Mouse (Mus musculus) midbrain, embryonic 15.5 days (tissue): ENCODE data around the gene Dhx34. TPM values are rescaled to one million over a fixed set of nuclear protein-coding genes. Genes with fewer than 3 reads are reported as not detected.

Source experiments
- ATAC-seq: fragments of 200-750 bp; cut with Nextera tagmentation; replicated peaks from 2 replicates; pipeline ENCODE4 v1.8.0; 2017; ENCODE audit warnings: moderate TSS enrichment
- H3K27ac ChIP-seq: fragments of 300-500 bp; sonication (generic); 2 replicates; pipeline ENCODE4 v1.5.1; 2015; ENCODE audit warnings: mild to moderate bottlenecking, inconsistent platforms
- H3K27me3 ChIP-seq: fragments of 300-500 bp; sonication (generic); replicated peaks from 2 replicates; pipeline ENCODE4 v1.6.1; 2015; ENCODE audit warnings: inconsistent platforms
- H3K36me3 ChIP-seq: fragments of 300-500 bp; sonication (generic); replicated peaks from 2 replicates; pipeline ENCODE4 v1.6.1; 2015; ENCODE audit warnings: inconsistent platforms
- H3K4me1 ChIP-seq: fragments of 300-500 bp; sonication (generic); 2 replicates; pipeline ENCODE4 v1.6.1; 2015; ENCODE audit warnings: inconsistent platforms
- H3K4me2 ChIP-seq: fragments of 300-500 bp; sonication (generic); 2 replicates; pipeline ENCODE4 v1.6.1; 2015; ENCODE audit warnings: inconsistent platforms, mild to moderate bottlenecking, moderate library complexity
- H3K4me3 ChIP-seq: fragments of 300-500 bp; sonication (generic); 2 replicates; pipeline ENCODE4 v1.5.1; 2015; ENCODE audit warnings: mild to moderate bottlenecking, inconsistent platforms
- H3K9ac ChIP-seq: fragments of 300-500 bp; sonication (generic); 2 replicates; pipeline ENCODE4 v1.6.1; 2015; ENCODE audit warnings: mild to moderate bottlenecking, inconsistent platforms
- H3K9me3 ChIP-seq: fragments of 300-500 bp; sonication (generic); 2 replicates; pipeline ENCODE4 v1.6.1; 2016; ENCODE audit warnings: inconsistent platforms
- WGBS: fragments of 180-500 bp; shearing (Covaris S2); methylation state at CpG from one replicate; pipeline ENCODE4 v1.1.7; 2015; ENCODE audit warnings: mixed read lengths; 5-methylcytosine and 5-hydroxymethylcytosine counted together
- polyA plus RNA-seq: library from polyadenylated mRNA; unstranded; fragments of >200 nt; fragmentation: Nextera tagmentation; extraction: Ambion mirVana; gene quantifications from 2 replicates; pipeline ENCODE4 v1.2.1, GENCODE M21; 2015

Gene Dhx34
- polyA plus RNA-seq, 1 experiment from 2014 or later: 15.5 TPM

- H3K4me1 ChIP-seq: no peaks in the 10 kb centered on the region
- H3K4me3 ChIP-seq: no peak overlapping the region
- no peaks in the 10 kb centered on the region for H3K27me3 ChIP-seq
- no peak overlapping the region for H3K9ac ChIP-seq
- no peak for ATAC-seq
- WGBS: 50% methylated on average over 2 of the region's 4 CpGs
- no peaks in the 10 kb centered on the region for H3K9me3 ChIP-seq
- H3K27ac ChIP-seq: no peak overlapping the region
- H3K4me2 ChIP-seq: no peak overlapping the region
- H3K36me3 ChIP-seq: no peaks in the 10 kb centered on the region
Observed at GRCm38 (mm10) chr7:16245958-16246357, 24.1 kb upstream of the Dhx34 start.

DNA sequence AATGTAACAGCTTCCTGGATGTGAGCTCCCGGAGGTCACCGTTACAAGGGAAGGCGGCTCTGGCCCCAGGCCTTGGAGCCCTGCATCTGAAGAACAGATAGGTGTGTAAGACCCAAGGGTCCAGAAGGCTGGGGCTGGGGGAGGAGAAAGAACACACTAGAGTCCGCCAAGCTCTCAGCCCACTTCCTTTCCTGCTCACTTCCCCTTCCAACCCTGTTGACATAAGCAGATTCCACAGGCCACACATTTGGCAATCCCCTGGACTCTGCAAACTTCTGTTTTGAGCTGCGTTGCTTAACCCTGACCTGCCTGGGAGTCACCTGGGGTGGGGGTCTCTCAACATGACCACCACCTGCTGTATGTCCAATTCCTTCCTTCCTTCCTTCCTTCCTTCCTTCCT lies 22.2 kb upstream of the Dhx34 start, which contains the start of gene C5ar2:
Gene C5ar2 (minus strand): TSS at position 88 of the 400 bp plus-strand sequence.
- ATAC-seq: no peak
- H3K4me2 ChIP-seq: no peak within 1 kb of the TSS
- no peaks in the 10 kb centered on the region for H3K4me1 ChIP-seq
- H3K9ac ChIP-seq: no peak within 1 kb of the TSS
- H3K27me3 ChIP-seq: no peaks in the 10 kb centered on the region
- no peaks in the 10 kb centered on the region for H3K9me3 ChIP-seq
- H3K4me3 ChIP-seq: no peak within 1 kb of the TSS
- no peak within 1 kb of the TSS for H3K27ac ChIP-seq
- WGBS: 80% methylated on average over 5 of the region's 5 CpGs
- H3K36me3 ChIP-seq: no peaks in the 10 kb centered on the region

- Histone ChIP-seq H3K36me3 (no peaks in the 10 kb centered on the region), H3K4me2 (no peak overlapping the region), H3K4me1 (no peaks in the 10 kb centered on the region), H3K4me3 (no peak overlapping the region), H3K9me3 (no peaks in the 10 kb centered on the region), H3K9ac (no peak overlapping the region), H3K27ac (no peak overlapping the region), H3K27me3 (no peaks in the 10 kb centered on the region)
- 87% methylated on average over 6 of the region's 6 CpGs for WGBS
- ATAC-seq: no peak
Observed at GRCm38 (mm10) chr7:16242198-16242597, 20.4 kb upstream of the Dhx34 start.

- no peaks in the 10 kb centered on the region for H3K27me3 ChIP-seq
- no peak overlapping the region for H3K4me3 ChIP-seq
- 68% methylated on average over 11 of the region's 11 CpGs for WGBS
- no peak overlapping the region for H3K4me2 ChIP-seq
- no peak overlapping the region for H3K27ac ChIP-seq
- H3K4me1 ChIP-seq: no peaks in the 10 kb centered on the region
- H3K36me3 ChIP-seq: no peaks in the 10 kb centered on the region
- no peaks in the 10 kb centered on the region for H3K9me3 ChIP-seq
- ATAC-seq: no peak
- H3K9ac ChIP-seq: no peak overlapping the region
Observed at GRCm38 (mm10) chr7:16241787-16242186, 19.9 kb upstream of the Dhx34 start.

DNA sequence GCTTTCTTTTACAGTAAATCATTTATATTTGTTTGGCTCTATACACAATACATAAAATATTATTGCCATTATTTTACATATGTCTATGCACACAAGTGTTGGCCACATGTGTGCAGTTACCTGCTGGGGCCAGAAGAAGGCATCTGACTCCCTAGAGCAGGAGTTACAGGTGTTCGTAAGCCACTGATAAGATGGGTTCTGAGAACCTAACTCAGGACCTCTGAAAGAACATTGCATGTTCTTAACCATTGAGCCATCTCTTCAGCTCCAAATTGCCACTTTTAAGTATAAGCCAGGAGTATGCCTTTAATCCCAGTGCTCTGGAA lies 19.1 kb upstream of the Dhx34 start:
- H3K36me3 ChIP-seq: no peaks in the 10 kb centered on the region
- no peak overlapping the region for H3K4me3 ChIP-seq
- no peak overlapping the region for H3K9ac ChIP-seq
- 100% methylated on average over 1 of the region's 1 CpGs for WGBS
- no peak overlapping the region for H3K27ac ChIP-seq
- H3K27me3 ChIP-seq: no peaks in the 10 kb centered on the region
- no peak for ATAC-seq
- no peaks in the 10 kb centered on the region for H3K9me3 ChIP-seq
- no peaks in the 10 kb centered on the region for H3K4me1 ChIP-seq
- H3K4me2 ChIP-seq: no peak overlapping the region

- Histone ChIP-seq H3K9me3 (no peaks in the 10 kb centered on the region), H3K36me3 (no peaks in the 10 kb centered on the region), H3K9ac (no peak overlapping the region), H3K4me1 (no peaks in the 10 kb centered on the region), H3K27ac (no peak overlapping the region), H3K27me3 (no peaks in the 10 kb centered on the region), H3K4me2 (no peak overlapping the region), H3K4me3 (no peak overlapping the region)
- WGBS: 82% methylated on average over 7 of the region's 7 CpGs
- ATAC-seq: no peak
Observed at GRCm38 (mm10) chr7:16240281-16240977, 18.6 kb upstream of the Dhx34 start.

DNA sequence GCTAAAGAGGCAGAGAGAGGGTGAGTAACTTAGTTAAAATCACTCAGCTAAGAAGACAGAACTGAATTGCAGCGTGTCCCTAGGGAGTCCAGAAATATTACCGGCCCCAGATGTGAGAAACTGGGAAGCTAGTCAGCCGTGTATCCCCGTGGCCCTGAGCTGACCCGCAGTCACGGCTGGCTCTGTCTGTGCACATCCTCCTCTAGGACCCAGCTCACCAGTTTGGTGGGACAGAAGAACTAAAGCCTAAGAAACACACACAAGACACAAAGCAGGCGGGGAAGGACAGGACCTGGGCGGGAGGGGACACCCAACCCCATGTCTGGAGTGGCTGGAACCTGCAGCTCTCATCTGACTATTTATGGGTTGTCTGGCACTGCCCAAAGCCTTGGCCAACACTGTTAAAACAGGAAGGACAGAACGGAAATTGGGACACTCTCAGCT lies 17.7 kb upstream of the Dhx34 start:
- ATAC-seq: no peak
- Histone ChIP-seq H3K36me3 (no peaks in the 10 kb centered on the region), H3K4me2 (no peak overlapping the region), H3K27ac (no peak overlapping the region), H3K9ac (no peak overlapping the region), H3K4me1 (no peaks in the 10 kb centered on the region), H3K4me3 (no peak overlapping the region), H3K9me3 (no peaks in the 10 kb centered on the region), H3K27me3 (no peaks in the 10 kb centered on the region)
- 67% methylated on average over 9 of the region's 9 CpGs for WGBS

DNA sequence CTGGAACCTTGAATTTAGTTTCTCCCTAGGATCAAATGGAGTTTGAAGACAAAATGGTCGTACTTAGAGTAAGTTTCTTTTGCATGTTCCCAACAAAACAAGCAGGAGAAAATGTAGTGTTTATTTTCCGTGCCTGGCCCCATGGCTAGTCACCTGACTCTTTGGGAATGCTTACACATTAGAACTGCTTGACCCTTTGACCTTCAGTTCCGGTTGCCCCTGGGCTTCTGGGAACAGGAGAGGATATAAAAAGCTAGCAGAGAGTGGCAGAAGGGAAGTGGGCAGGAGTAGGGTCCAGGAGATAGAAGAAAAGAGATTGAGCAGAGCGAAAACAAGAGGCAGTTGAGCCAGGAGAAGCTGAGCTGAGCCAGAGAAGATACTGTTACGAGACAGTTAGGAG lies 8.0 kb upstream of the Dhx34 start:
- WGBS: 56% methylated on average over 5 of the region's 5 CpGs
- H3K9ac ChIP-seq: no peak overlapping the region
- no peak overlapping the region for H3K4me3 ChIP-seq
- no peaks in the 10 kb centered on the region for H3K36me3 ChIP-seq
- H3K27me3 ChIP-seq: no peaks in the 10 kb centered on the region
- H3K4me2 ChIP-seq: no peak overlapping the region
- H3K27ac ChIP-seq: no peak overlapping the region
- no peak for ATAC-seq
- H3K9me3 ChIP-seq: no peaks in the 10 kb centered on the region
- no peaks in the 10 kb centered on the region for H3K4me1 ChIP-seq

DNA sequence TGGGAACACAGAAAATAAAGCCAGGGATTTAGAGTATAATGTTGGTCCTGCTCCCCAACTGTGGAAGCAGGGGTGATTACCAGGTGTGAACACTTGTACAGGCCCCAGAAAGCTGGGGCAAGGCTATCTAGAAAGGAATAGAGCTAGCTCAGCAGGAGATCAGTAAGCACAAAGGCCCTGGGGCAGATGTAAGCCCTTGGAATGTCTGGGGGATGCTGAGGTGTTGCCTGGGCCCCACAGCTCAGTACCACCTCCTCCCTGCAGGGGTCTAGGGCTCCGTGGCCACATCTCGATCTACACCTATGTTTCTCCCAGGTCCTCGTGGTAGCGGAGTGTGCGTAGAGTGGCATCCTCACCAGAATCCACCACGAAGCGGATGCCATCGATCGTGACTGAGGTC lies 7.9 kb downstream of the Dhx34 start:
- Histone ChIP-seq H3K9ac (no peak overlapping the region), H3K9me3 (no peaks in the 10 kb centered on the region), H3K36me3 (peaks cover 43% of the 10 kb centered on the region), H3K4me2 (no peak overlapping the region), H3K27ac (no peak overlapping the region), H3K4me1 (no peaks in the 10 kb centered on the region), H3K27me3 (no peaks in the 10 kb centered on the region), H3K4me3 (no peak overlapping the region)
- 90% methylated on average over 9 of the region's 9 CpGs for WGBS
- ATAC-seq: no peak

- H3K4me2 ChIP-seq: no peak overlapping the region
- no peaks in the 10 kb centered on the region for H3K27me3 ChIP-seq
- 89% methylated on average over 6 of the region's 6 CpGs for WGBS
- no peak overlapping the region for H3K27ac ChIP-seq
- H3K4me3 ChIP-seq: no peak overlapping the region
- no peak for ATAC-seq
- H3K4me1 ChIP-seq: no peaks in the 10 kb centered on the region
- peaks cover 48% of the 10 kb centered on the region for H3K36me3 ChIP-seq
- no peaks in the 10 kb centered on the region for H3K9me3 ChIP-seq
- no peak overlapping the region for H3K9ac ChIP-seq
Observed at GRCm38 (mm10) chr7:16213196-16213595, 8.6 kb downstream of the Dhx34 start.

DNA sequence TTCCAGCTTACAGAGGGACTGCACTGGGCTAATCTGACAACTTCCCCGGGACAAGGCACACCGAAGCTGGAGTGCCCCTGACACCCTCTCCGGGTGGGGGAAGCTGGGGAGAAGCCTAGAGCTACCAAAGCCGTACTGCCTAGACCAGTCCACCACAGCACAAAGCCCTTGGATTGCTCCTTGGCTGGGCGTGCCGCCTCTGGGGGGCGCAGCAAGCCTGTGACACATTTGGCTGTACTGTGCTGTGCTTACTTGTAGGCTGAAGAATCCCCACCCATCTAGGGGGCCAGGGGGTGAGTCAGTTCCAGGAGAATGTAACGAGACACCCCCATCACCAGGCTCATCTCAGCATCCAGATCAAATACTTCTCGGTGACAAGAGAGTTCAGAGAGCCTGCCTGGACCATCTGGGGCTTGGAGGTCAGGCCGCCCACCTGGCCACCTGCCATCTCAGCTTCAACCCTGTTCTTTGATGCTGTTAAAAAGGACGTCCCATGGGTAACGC lies 10.9 kb downstream of the Dhx34 start:
- no peaks in the 10 kb centered on the region for H3K9me3 ChIP-seq
- no peak overlapping the region for H3K4me2 ChIP-seq
- no peak overlapping the region for H3K4me3 ChIP-seq
- H3K4me1 ChIP-seq: no peaks in the 10 kb centered on the region
- H3K27me3 ChIP-seq: no peaks in the 10 kb centered on the region
- H3K27ac ChIP-seq: no peak overlapping the region
- WGBS: 81% methylated on average over 12 of the region's 12 CpGs
- H3K9ac ChIP-seq: no peak overlapping the region
- peaks cover 41% of the 10 kb centered on the region for H3K36me3 ChIP-seq
- ATAC-seq: no peak

GRCm38 (mm10) chr7:16208781-16209665 lies 12.8 kb downstream of the Dhx34 start:
- no peak overlapping the region for H3K4me3 ChIP-seq
- no peak for ATAC-seq
- 91% methylated on average over 21 of the region's 21 CpGs for WGBS
- no peak overlapping the region for H3K9ac ChIP-seq
- H3K4me2 ChIP-seq: no peak overlapping the region
- H3K4me1 ChIP-seq: no peaks in the 10 kb centered on the region
- peaks cover 29% of the 10 kb centered on the region; the same call in 1 of the 2 replicates for H3K36me3 ChIP-seq
- H3K27me3 ChIP-seq: no peaks in the 10 kb centered on the region
- no peaks in the 10 kb centered on the region for H3K9me3 ChIP-seq
- no peak overlapping the region for H3K27ac ChIP-seq
